Mouse (Mus musculus) layer of hippocampus, postnatal 25 days (tissue): ENCODE measurements around the gene Gabra1. TPM values are rescaled to one million over a fixed set of nuclear protein-coding genes. Genes with fewer than 3 reads are reported as not detected.

Experiments used
- DNase-seq, 2 experiments: peaks; one replicate each; pipeline ENCODE4 v3.0.0; 2022; ENCODE audit warnings: mixed read lengths in 2 of 2, low spot score in 1 of 2; ENCODE audit errors: extremely low spot score in 1 of 2
- total RNA-seq, 2 experiments: library from RNA; stranded (reverse); gene quantifications; 2 replicates each; pipeline ENCODE4 v1.2.3; 2021

The Gabra1 gene
- 100 to 1,000 TPM; 403 to 405 TPM for total RNA-seq

DNA sequence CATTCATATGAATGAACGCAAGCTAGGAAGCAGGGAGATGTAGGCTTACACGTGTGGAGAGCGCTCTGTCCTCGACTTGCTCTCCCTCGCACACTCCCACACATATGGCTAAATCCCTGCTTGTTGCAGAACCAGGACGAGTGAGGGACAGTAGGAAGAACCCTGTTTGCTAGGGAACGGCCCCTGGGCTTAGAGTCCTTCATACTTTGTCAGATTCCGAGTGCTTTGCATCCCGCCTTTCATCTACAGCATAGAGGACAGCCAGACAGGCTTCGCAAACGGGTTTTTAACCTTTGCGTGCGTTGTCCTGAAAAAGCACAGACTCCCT is at the start of gene Gabra1:
Gene Gabra1, minus strand, starts transcription at position 106 of the 328 bp plus-strand sequence.
- DNase-seq = peak; percentile 23 to 24

DNA sequence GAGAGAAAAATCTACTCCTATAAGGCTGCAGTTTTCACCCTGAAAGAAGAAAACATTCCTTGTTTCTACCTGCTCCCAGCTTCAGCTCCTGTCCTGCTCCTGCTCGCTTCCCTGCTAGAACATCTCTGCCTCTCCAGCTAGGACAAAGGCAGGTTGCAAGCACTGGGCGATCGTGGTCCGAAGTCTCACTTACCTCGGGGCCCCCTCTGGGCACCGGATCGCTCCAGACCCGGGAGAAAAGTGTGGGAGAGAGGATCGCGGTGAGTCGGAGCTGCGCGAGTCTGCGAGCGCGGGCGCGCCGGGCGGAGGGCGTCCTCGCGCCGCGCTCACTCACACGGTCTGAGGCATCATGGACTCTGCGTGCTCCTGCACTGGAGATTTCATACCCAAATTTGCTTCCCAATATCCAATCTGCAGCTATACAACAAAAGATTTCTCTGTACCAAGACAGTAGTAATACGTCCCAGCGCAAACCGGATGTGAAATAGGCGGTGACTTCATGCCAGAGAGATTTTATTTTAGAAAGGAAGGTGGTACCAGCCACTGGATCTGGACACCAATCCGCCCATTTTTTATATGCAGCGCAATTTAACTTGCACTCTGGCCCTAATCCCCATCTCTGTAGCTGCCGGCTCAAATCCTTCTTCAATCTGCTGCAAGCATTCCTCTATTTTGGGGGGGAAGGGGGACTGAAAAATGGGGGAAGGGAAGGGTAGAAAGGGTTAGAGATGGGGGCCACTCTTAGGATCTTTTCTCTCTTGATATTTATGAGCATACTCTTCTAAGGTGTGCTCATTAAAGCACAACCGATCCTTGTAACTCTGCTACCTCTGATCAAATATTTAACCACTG is 531 bp downstream of the Gabra1 start:
- DNase-seq = peak; percentile 42 to 58

DNA sequence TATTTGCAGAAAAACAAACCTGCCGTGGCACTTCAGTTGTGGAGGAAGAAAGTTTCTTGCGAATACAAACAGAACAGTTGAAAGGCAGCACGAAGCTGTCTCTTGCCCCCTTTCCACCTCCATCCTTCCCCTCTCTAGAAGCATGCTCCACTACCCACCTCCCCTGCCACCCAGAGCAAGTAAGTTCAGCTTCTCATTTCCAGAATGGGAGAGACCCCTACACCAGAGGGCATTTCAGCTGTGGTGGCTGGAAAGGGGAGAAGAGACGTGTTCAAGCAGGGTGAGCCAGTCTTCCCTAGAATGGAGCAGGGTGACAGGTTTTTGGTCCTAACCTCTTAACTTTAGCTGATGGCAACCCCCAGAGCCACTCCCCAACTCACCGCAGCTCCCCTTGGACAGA is 1.3 kb downstream of the Gabra1 start:
- peak in 1 of 2 experiments; percentile 14 for DNase-seq

DNA sequence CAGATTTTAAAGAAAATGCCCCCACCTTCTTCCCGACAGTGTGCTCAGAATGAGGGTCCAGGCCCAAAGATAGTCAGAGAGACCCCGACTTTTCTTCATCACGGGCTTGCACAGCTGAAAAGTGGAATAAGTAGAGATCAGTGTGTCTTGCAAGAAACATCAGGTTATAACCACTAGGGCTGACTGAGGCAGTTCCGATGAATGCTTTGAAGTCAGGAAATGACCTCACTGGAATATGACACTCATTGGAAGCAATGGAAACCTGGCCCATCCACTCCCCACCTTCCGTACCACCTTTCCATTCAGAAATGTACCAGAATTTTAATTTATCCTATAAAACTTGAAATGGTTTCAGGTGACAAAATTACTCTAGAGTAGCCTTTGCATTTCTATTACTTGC is 3.2 kb downstream of the Gabra1 start:
- no peak for DNase-seq

DNA sequence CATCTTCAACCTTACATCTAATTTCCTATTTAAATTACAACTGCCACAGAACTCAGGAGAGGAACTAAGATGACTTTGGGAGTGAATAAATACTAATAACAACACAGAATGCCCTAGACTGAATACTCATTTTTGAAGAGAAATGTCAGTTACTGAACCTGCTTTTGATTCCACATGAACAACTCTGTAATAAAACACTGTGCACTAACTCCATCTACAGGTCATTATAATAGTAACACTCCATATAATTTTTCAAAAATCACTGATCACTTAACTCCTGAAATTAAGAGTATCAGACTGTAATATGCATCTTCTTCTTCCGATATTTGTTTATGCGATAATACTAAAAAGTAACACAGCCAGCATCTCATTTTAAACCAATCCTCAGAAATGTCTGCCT is 4.4 kb downstream of the Gabra1 start:
- no peak for DNase-seq

DNA sequence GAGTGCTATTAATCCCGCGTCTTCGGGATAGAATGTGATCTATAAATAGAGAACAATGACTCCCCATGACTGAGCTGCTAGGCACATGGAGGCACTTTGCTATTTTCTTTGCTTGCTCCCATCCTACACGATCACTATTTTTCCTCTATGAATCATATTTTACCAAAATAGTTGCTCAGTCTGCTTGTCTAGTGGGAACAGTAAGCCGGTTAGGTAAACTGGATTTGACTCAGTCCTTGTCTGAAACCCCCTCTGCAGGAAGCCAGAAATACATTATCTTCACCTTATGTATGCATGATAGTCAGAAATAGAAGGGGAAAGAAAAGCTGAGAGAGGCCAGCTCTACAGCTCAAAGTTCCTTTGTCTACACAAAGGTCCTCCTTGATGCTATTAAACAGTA is 31.3 kb downstream of the Gabra1 start:
- DNase-seq = no peak

DNA sequence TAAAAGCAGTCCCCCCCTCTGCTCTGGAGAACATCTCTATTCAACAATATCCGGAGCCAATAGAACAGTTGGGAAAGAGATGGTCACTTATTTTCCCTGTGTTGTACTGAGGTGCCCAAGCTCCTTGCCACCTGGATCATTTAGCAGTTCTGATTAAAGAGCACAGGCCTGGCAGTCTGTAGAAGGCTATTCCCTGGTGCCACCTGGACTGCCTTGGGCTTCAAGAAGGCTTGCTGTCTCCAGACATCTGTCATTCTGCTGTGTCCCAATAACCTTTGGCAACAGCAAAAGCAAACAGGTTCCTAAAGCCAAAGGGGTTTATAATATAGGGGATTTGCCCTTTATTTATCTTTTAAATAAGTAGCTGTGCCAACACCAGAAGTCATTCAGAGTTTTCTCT is 65.8 kb downstream of the Gabra1 start:
- no peak for DNase-seq

DNA sequence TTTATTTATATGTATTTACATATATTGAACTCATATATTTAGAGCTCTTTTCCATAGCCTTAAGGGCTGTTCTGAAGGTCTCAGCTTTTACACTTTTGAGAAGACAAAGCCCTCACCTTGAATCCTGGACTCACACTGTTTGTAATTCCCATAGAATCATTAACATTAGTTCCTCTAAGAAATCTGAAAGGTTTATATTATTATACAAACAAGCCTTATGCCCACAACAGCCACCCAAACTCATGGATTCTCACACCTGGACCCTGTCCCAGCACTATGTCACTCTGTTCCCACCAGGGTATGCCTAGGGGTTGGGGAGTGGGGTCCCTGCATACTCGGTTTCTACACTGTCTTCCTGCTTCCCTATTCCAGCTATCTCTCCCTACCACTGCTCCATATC is 72.7 kb downstream of the Gabra1 start:
- no peak for DNase-seq

DNA sequence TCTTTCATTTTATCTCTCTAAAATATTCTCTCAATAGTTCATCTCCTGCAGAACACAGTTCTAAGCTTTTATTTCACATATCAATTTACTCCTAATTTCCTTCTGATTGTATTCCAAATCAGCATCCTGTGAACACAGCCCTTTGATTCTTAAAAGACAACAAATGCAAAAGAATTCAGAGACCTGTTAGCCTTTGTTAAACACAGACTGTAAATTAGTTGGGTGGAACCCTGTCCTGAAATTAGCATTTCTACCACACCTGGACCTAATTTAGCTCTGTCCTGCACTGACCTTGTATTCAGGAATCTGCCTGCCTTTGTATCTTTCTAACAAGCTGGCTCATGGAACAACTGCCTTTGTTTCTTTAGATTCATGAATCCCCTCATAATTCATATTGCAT is 73.1 kb downstream of the Gabra1 start:
- no peak for DNase-seq

DNA sequence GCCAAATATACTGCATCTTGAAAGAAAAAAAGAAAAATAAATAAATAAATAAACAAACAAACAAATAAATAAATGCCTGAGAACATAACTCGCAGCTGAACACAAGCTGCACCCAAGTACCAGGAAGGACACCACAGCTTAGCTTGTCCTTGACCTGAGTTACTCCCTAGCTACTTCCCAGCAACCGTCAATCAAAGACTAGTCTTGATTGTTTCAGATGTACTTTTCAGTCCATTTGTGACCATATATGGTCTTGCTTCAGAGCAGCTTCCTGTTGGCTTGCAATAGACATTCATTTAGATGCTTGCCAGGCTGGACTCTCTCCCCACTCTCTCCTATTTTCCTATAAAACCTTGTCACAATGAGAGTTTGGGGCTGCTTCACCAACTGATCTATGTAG is 87.2 kb downstream of the Gabra1 start:
- DNase-seq = no peak

Other genes with a start within 250 kb of the Gabra1 start
- gene Gabrg2, start 182.1 kb downstream of the Gabra1 start, total RNA-seq = 100 to 1,000 TPM; 160 TPM
- gene Gabra6, start 138.1 kb upstream of the Gabra1 start, total RNA-seq = under 1 TPM; 0.42 to 0.49 TPM
- gene Gabrb2, start 236.8 kb upstream of the Gabra1 start, total RNA-seq = 100 to 1,000 TPM; 133 to 152 TPM